Mouse (Mus musculus) cerebellum, adult 11-12 months (tissue): Measurements from ENCODE around the gene Tymp.

Experiments used
- DNase-seq: peaks from one replicate; pipeline ENCODE4 v3.0.0; 2022

The Tymp gene

GRCm38 (mm10) chr15:89323656-89324055 lies 53.2 kb downstream of the Tymp start:
- DNase-seq, result no peak

DNA sequence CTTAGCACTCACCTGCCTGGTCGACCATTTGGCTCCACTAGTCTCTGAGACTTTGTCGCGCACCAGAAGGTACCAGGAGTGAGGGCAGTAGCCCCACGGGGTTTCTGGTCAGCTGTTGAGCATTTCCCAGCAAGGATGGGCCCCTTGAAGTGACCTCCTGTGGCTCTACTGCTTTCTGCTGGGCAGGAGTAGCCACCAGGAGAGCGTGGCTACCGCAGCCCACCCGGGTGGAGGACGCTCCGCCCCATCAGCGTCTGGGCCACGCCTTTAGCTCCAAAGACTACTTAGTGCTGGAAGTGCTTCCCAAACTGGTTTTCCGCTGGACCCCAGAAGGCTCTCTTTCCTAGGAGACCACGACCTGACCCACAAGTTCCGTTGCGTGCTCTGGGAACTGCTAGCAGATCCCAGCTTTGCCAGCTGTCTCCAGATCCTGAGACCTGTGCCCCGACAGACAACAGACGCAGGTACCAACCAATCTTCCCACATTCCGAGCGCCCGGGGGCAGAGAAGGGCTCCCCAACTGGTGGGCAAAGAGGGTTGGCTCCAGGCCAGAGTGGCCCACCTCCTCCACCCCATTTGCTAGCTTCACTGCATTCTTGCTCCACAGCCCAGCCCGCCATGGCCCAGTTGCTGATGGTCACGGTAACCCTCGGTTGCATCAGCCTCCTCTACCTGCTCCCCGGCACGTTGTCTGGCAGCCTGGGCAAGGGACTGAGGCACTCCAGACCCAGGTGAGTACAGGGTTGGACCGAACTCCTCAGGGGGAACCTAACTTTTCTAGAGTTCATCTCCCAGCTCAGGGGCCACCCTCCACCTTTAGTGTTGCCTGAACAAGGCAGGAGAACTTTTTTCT lies 53.9 kb downstream of the Tymp start, which contains the start of gene Adm2:
TSS of gene Adm2 (plus strand) at position 51 of the 853 bp plus-strand sequence.
- DNase-seq, result no peak
